Comparison of ENCODE assay signal across 21 mouse cellular contexts in the genomic region with DNA sequence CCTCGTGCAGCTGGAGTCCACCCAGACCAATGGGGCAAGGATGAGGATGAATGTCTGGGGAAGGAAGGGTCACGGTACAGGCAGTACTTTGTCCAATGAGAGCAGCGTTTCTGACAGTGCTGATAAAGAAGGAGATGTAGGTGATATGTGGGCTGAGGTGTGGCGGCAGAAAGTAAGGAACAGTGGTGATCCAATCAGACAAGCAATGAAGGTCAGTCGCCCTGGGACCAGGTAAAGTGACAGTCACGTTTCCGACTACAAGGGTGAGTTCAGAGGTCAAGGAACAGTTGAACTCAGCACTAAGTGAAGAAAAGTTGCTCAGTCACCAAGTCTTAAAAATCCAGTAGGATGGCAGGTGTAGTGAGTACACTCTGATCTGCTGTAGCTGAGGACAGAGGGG.
"Had no signal": no experiment of that assay in that cellular context is flagged by ENCODE, and none has a peak within 500 bp of the region (broad histone marks: within the 10 kb centered on the region; RNA-seq: fewer than 3 reads in every experiment).

No protein-coding gene starts in this region.

- H3K9me3 ChIP-seq: limb, embryonic 15.5 days; midbrain, embryonic 15.5 days; neural tube, embryonic 15.5 days; stomach, embryonic 15.5 days had no signal

- ATAC-seq: intestine, postnatal 0 days; liver, postnatal 0 days; lung, postnatal 0 days; midbrain, embryonic 15.5 days had no signal

- H3K36me3 ChIP-seq: limb, embryonic 12.5 days; limb, embryonic 15.5 days; midbrain, embryonic 12.5 days; midbrain, embryonic 15.5 days; neural tube, embryonic 12.5 days; neural tube, embryonic 15.5 days; stomach, embryonic 15.5 days had no signal

- H3K4me2 ChIP-seq: limb, embryonic 12.5 days; limb, embryonic 15.5 days; liver, embryonic 11.5 days; lung, embryonic 14.5 days; midbrain, embryonic 12.5 days; midbrain, embryonic 15.5 days; neural tube, embryonic 12.5 days; neural tube, embryonic 15.5 days; stomach, embryonic 15.5 days had no signal

- H3K9ac ChIP-seq: limb, embryonic 12.5 days; limb, embryonic 15.5 days; liver, embryonic 14.5 days; liver, postnatal 0 days; lung, embryonic 14.5 days; midbrain, embryonic 12.5 days; midbrain, embryonic 15.5 days; neural tube, embryonic 12.5 days; neural tube, embryonic 15.5 days; stomach, embryonic 15.5 days had no signal

- H3K4me1 ChIP-seq: midbrain, embryonic 12.5 days; midbrain, embryonic 15.5 days; neural tube, embryonic 12.5 days; neural tube, embryonic 15.5 days had no signal

- H3K27ac ChIP-seq: kidney, postnatal 0 days; limb, embryonic 12.5 days; liver, embryonic 14.5 days; macrophage; midbrain, embryonic 12.5 days; midbrain, embryonic 15.5 days; neural tube, embryonic 12.5 days; neural tube, embryonic 15.5 days; stomach, embryonic 15.5 days had no signal

- DNase-seq: kidney, postnatal 25 days; left cerebral cortex, postnatal 4 days; liver, postnatal 0 days; lung, embryonic 14.5 days; retina, postnatal 1 day; right cerebral cortex, postnatal 25 days; spleen, adult 18-20 months; thymus, postnatal 25 days had no signal

- H3K27me3 ChIP-seq: limb, embryonic 12.5 days; limb, embryonic 15.5 days; midbrain, embryonic 12.5 days; midbrain, embryonic 15.5 days; neural tube, embryonic 12.5 days; neural tube, embryonic 15.5 days; stomach, embryonic 15.5 days had no signal

- H3K4me3 ChIP-seq: limb, embryonic 12.5 days; limb, embryonic 15.5 days; midbrain, embryonic 12.5 days; midbrain, embryonic 15.5 days; neural tube, embryonic 12.5 days; neural tube, embryonic 15.5 days; stomach, embryonic 15.5 days had no signal
